Mouse (Mus musculus) intestine, embryonic 14.5 days (tissue): ENCODE data around the gene Adam1a. TPM values are rescaled to one million over a fixed set of nuclear protein-coding genes. Genes with fewer than 3 reads are reported as not detected.
A peak's percentile ranks its signal among the peaks of the same experiment; 100 is the strongest.

Experiments used
- ATAC-seq: fragments of 200-750 bp; cut with Nextera tagmentation; replicated peaks from 2 replicates; pipeline ENCODE4 v1.8.0; 2017; ENCODE audit warnings: low read depth, moderate number of reproducible peaks, moderate TSS enrichment, moderate library complexity; ENCODE audit not compliant: low FRiP score, low TSS enrichment
- DNase-seq: peaks from one replicate; pipeline ENCODE4 v3.0.0-alpha.2; 2018; ENCODE audit warnings: low spot score
- H3K27ac ChIP-seq: fragments of 300-500 bp; sonication (generic); 2 replicates; pipeline ENCODE4 v1.5.1; 2014; ENCODE audit warnings: low read depth, mild to moderate bottlenecking, control low read depth
- H3K27me3 ChIP-seq: fragments of 300-500 bp; sonication (generic); replicated peaks from 2 replicates; pipeline ENCODE4 v1.6.1; 2014; ENCODE audit warnings: low read length, control low read depth; ENCODE audit not compliant: control insufficient read depth, insufficient read depth
- H3K36me3 ChIP-seq: fragments of 300-500 bp; sonication (generic); 2 replicates; pipeline ENCODE4 v1.6.1; 2014; ENCODE audit warnings: low read length, control low read depth; ENCODE audit not compliant: control insufficient read depth, insufficient read depth
- H3K4me1 ChIP-seq: fragments of 300-500 bp; sonication (generic); replicated peaks from 2 replicates; pipeline ENCODE4 v1.6.1; 2014; ENCODE audit warnings: low read length, control low read depth, mixed read lengths; ENCODE audit not compliant: control insufficient read depth, insufficient read depth
- H3K4me2 ChIP-seq: fragments of 300-500 bp; sonication (generic); 2 replicates; pipeline ENCODE4 v1.6.1; 2014; ENCODE audit warnings: low read length
- H3K4me3 ChIP-seq: fragments of 300-500 bp; sonication (generic); 2 replicates; pipeline ENCODE4 v1.5.1; 2014; ENCODE audit warnings: low read depth, low read length, control low read depth, mixed read lengths
- H3K9ac ChIP-seq: fragments of 300-500 bp; sonication (generic); 2 replicates; pipeline ENCODE4 v1.6.1; 2014; ENCODE audit warnings: mild to moderate bottlenecking, low read length
- H3K9me3 ChIP-seq: fragments of 300-500 bp; sonication (generic); 2 replicates; pipeline ENCODE4 v1.6.1; 2016; ENCODE audit warnings: low read length, control low read depth; ENCODE audit not compliant: control insufficient read depth
- WGBS: fragments of 180-500 bp; shearing (Covaris S2); extraction: QIAGEN DNeasy Blood & Tissue Kit; methylation state at CpG from one replicate; pipeline ENCODE4 v1.1.7; 2014; 5-methylcytosine and 5-hydroxymethylcytosine counted together
- polyA plus RNA-seq: library from polyadenylated mRNA; unstranded; fragments of >200 nt; fragmentation: Nextera tagmentation; extraction: Ambion mirVana; gene quantifications from 2 replicates; pipeline ENCODE4 v1.2.1, GENCODE M21; 2014

Adam1a gene
- polyA plus RNA-seq, 1 experiment from 2014 or later: 1.6 TPM

DNA sequence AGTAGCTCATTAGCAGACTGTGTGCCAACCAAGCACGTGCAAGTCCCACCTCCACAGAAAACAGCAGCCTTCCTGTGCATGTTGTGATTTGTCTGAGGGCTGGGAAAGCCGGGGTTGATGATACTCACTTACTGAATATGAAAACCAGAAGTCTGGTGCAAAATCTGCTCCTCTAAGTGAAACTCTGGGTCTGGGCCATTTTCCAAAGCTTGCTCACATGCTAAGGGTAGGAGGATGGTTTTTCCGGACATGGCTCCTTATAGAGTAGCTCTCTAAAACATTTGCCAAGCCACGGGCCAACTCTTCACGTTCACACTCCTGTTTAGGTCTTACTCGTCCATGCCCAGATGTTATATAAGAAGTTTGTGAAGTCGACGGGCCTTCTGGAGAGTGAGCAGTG lies 52.0 kb downstream of the Adam1a start:
- H3K4me2 ChIP-seq: no peak overlapping the region
- H3K27ac ChIP-seq: no peak overlapping the region
- H3K9ac ChIP-seq: no peak overlapping the region
- no peaks in the 10 kb centered on the region for H3K4me1 ChIP-seq
- WGBS: 76% methylated on average over 8 of the region's 8 CpGs
- H3K36me3 ChIP-seq: no peaks in the 10 kb centered on the region
- H3K9me3 ChIP-seq: no peaks in the 10 kb centered on the region
- H3K27me3 ChIP-seq: no peaks in the 10 kb centered on the region
- H3K4me3 ChIP-seq: no peak overlapping the region
- no peak for ATAC-seq
- DNase-seq: no peak

GRCm38 (mm10) chr5:121484801-121485200 lies 60.5 kb downstream of the Adam1a start:
- no peaks in the 10 kb centered on the region for H3K27me3 ChIP-seq
- H3K27ac ChIP-seq: no peak overlapping the region
- no peaks in the 10 kb centered on the region for H3K4me1 ChIP-seq
- no peak overlapping the region for H3K4me2 ChIP-seq
- H3K4me3 ChIP-seq: no peak overlapping the region
- H3K36me3 ChIP-seq: no peaks in the 10 kb centered on the region
- H3K9me3 ChIP-seq: no peaks in the 10 kb centered on the region
- no peak for ATAC-seq
- H3K9ac ChIP-seq: no peak overlapping the region
- 68% methylated on average over 5 of the region's 5 CpGs for WGBS
- DNase-seq: no peak

DNA sequence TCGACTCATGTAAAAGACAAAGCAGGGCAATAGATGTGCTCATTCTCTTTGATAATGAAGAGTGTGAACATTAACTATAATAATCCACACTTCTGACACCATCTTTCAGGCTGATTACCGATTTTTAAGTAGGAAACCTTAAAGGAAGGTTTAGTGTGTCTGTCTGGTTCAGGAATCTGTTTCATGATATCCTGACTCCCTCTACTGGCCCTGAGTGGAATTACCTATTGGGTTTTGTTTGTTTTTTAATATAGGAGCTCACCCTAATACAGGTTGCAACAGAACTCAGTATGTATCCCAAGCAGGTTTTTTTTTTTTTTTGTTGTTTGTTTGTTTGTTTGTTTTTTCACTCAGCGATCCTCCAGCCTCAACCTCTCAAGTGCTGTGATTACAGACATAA lies 67.6 kb downstream of the Adam1a start:
- Histone ChIP-seq H3K27me3 (no peaks in the 10 kb centered on the region), H3K36me3 (no peaks in the 10 kb centered on the region), H3K9me3 (no peaks in the 10 kb centered on the region), H3K9ac (no peak overlapping the region), H3K4me1 (no peaks in the 10 kb centered on the region), H3K4me3 (no peak overlapping the region), H3K4me2 (no peak overlapping the region), H3K27ac (no peak overlapping the region)
- no peak for ATAC-seq
- 29% methylated on average over 3 of the region's 3 CpGs for WGBS
- DNase-seq: no peak

DNA sequence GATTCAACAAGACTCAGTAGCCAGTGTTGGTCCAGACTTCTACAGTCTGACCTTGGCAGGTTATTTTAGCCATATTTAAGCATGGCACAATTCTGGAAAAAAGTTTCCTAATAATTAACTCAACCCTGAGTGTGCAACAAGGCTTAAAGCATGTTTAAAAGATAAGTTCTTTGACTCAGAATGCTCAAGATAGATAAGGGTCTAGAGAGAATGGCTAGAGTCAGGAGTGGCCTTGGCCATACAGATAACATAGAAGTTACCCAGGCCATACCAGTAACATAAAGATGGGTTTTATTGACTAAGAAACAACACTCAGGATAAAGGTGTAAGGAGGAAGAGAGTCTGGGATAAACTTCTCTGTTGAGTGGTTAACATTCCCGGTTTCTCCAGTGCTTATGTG lies 69.2 kb downstream of the Adam1a start:
- H3K4me3 ChIP-seq: no peak overlapping the region
- H3K9me3 ChIP-seq: no peaks in the 10 kb centered on the region
- no peaks in the 10 kb centered on the region for H3K36me3 ChIP-seq
- ATAC-seq (no peak), DNase-seq (no peak)
- no peaks in the 10 kb centered on the region for H3K4me1 ChIP-seq
- no peak overlapping the region for H3K27ac ChIP-seq
- H3K9ac ChIP-seq: no peak overlapping the region
- no peak overlapping the region for H3K4me2 ChIP-seq
- 74% methylated on average over 1 of the region's 1 CpGs for whole genome bisulfite sequencing
- H3K27me3 ChIP-seq: no peaks in the 10 kb centered on the region

- Histone ChIP-seq H3K9me3 (no peaks in the 10 kb centered on the region), H3K36me3 (no peaks in the 10 kb centered on the region), H3K9ac (no peak overlapping the region), H3K4me3 (no peak overlapping the region), H3K27me3 (no peaks in the 10 kb centered on the region), H3K4me1 (peaks cover 3% of the 10 kb centered on the region), H3K4me2 (no peak overlapping the region), H3K27ac (no peak overlapping the region)
- ATAC-seq (no peak), DNase-seq (no peak)
- 75% methylated on average over 7 of the region's 7 CpGs for WGBS
Measured at GRCm38 (mm10) chr5:121474610-121475009, 70.7 kb downstream of the Adam1a start.

GRCm38 (mm10) chr5:121472411-121472810 lies 72.9 kb downstream of the Adam1a start:
- Histone ChIP-seq H3K27me3 (no peaks in the 10 kb centered on the region), H3K4me3 (no peak overlapping the region), H3K4me2 (no peak overlapping the region), H3K36me3 (no peaks in the 10 kb centered on the region), H3K9ac (no peak overlapping the region), H3K27ac (no peak overlapping the region), H3K4me1 (peaks cover 6% of the 10 kb centered on the region), H3K9me3 (no peaks in the 10 kb centered on the region)
- WGBS: 88% methylated on average over 2 of the region's 2 CpGs
- no peak for DNase-seq
- no peak for ATAC-seq

GRCm38 (mm10) chr5:121469566-121469965 lies 75.7 kb downstream of the Adam1a start:
- DNase-seq (no peak), ATAC-seq (no peak)
- 8% methylated on average over 3 of the region's 3 CpGs for WGBS
- no peak overlapping the region for H3K4me3 ChIP-seq
- no peaks in the 10 kb centered on the region for H3K9me3 ChIP-seq
- no peak overlapping the region for H3K4me2 ChIP-seq
- H3K9ac ChIP-seq: no peak overlapping the region
- H3K27me3 ChIP-seq: no peaks in the 10 kb centered on the region
- H3K27ac ChIP-seq: peak overlapping the region; percentile 39; the same call in 1 of the 2 replicates
- H3K4me1 ChIP-seq: peaks cover 6% of the 10 kb centered on the region
- no peaks in the 10 kb centered on the region for H3K36me3 ChIP-seq

Other genes starting within 250 kb of the Adam1a start
- 72.4 and 74.9 TPM in 2 replicates for gene Trafd1, start 159.8 kb downstream of the Adam1a start, polyA plus RNA-seq
- gene Naa25, start 147.5 kb downstream of the Adam1a start, polyA plus RNA-seq: 47.4 and 53.2 TPM in 2 replicates
- gene Tmem116, start 93.6 kb downstream of the Adam1a start, polyA plus RNA-seq: 1.8 and 2.7 TPM in 2 replicates
- 164 and 167 TPM in 2 replicates for gene Erp29, start 93.0 kb downstream of the Adam1a start, polyA plus RNA-seq
- 0.07 and 0.16 TPM in 2 replicates for gene Adam1b, start 42.0 kb downstream of the Adam1a start, polyA plus RNA-seq
- gene Gm42878, start within 50 bp of the Adam1a start, polyA plus RNA-seq: not detected in 2 replicates
- gene Mapkapk5, start 423 bp upstream of the Adam1a start, polyA plus RNA-seq: 48.8 and 59.8 TPM in 2 replicates
- gene Aldh2, start 48.3 kb upstream of the Adam1a start, polyA plus RNA-seq: 70.2 and 76.5 TPM in 2 replicates
- gene Acad12, start 73.5 kb upstream of the Adam1a start, polyA plus RNA-seq: 2.4 and 3.4 TPM in 2 replicates
- 4.3 and 4.7 TPM in 2 replicates for gene Acad10, start 115.0 kb upstream of the Adam1a start, polyA plus RNA-seq
- 31.5 and 32.8 TPM in 2 replicates for gene Brap, start 115.1 kb upstream of the Adam1a start, polyA plus RNA-seq
- 59.4 and 59.8 TPM in 2 replicates for gene Atxn2, start 165.9 kb upstream of the Adam1a start, polyA plus RNA-seq